Mouse (Mus musculus): ENCODE data around the gene Msi2.

- no peak for TF ChIP-seq POLR2A (IDR thresholded peaks at IDR 0.05; ENCODE audit: control insufficient read depth, low read depth, low read length)
- no peak for TF ChIP-seq CTCF (IDR thresholded peaks at IDR 0.05; ENCODE audit: control insufficient read depth, insufficient read depth, insufficient replicate concordance, low read depth, low read length)
Observed at GRCm38 (mm10) chr11:88447350-88447749, 271.0 kb downstream of the Msi2 start.
